Mouse (Mus musculus) cerebral cortex, adult 2 months (tissue): ENCODE results near the gene Olig2.

ENCODE experiments used
- WGBS: fragments of 180-500 bp; shearing (Covaris S2); methylation state at CpG from one replicate; pipeline ENCODE4 v1.1.7; 2018; 5-methylcytosine and 5-hydroxymethylcytosine counted together

Olig2 gene

GRCm38 (mm10) chr16:91270982-91271549 lies 45.8 kb downstream of the Olig2 start:
- 4% methylated on average over 29 of the region's 29 CpGs for WGBS

- WGBS: 3% methylated on average over 20 of the region's 20 CpGs
Measured at GRCm38 (mm10) chr16:91271634-91272033, 46.4 kb downstream of the Olig2 start.
